Mouse (Mus musculus): ENCODE results near the gene Bcl11a.

Gene Bcl11a

DNA sequence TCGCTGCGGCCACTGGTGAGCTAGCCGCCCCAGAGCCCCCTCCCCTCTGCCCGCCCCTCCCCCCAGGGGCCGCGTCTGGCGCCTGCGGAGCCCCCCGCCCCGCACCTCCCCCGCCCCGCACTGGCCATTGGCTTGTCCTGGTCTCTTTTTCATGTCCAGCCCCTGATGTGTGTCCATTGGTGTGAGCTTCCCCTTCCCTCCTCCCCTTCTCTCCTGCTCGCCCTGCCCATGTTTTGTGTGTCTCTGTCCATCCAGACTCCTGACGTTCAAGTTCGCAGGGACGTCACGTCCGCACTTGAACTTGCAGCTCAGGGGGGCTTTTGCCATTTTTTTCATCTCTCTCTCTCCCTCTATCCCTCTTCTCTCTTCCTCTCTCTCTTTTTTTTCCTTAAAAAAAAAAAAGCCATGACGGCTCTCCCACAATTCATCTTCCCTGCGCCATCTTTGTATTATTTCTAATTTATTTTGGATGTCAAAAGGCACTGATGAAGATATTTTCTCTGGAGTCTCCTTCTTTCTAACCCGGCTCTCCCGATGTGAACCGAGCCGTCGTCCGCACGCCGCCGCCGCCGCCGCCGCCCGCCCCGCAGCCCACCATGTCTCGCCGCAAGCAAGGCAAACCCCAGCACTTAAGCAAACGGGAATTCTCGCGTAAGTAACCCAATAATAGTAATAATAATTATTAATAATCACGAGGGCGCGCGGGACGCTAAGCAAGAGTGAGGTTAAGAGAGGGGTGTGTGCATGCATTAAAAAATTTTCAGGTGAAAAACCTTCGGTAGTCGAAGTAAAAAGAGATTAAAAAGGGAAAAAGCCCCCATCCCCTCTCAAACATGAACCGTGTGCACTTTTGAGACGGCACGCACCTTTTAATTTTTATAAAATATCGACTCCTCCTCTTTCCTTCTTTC is at the start of gene Bcl11a:
Gene Bcl11a (plus strand): TSS at position 262 of the 911 bp plus-strand sequence.
- in situ Hi-C loops (cut with MboI; ENCODE audit: unreplicated experiment in 2 of 2), result loop anchor here in 1 of 2 experiments (25.0 kb wide), 1 partner anchor 309 kb away; no protein-coding TSS in a partner anchor

DNA sequence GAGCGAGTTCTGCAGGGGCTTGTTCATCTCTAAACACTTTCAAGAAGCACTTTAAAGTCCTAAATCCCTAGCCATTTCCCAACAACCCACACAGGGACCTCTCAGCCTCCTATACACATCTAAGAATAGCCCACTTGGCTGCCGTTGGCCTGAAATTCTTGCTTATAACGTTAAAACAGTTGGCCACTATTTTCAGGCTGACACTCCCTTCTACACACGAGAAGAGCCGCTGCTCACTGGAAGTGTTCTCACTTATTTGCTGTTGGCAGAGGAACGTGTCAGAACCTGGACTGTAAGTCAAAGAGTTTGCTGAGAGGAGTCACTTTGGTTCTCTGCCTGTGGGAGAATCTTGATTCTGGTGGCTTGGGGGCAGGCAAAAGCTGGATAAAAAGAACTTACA is 33.8 kb upstream of the Bcl11a start:
- in situ Hi-C loops (cut with MboI; ENCODE audit: unreplicated experiment in 2 of 2), result loop anchor here (10.0 kb wide), 1 partner anchor 1701 kb away; no protein-coding TSS in a partner anchor

DNA sequence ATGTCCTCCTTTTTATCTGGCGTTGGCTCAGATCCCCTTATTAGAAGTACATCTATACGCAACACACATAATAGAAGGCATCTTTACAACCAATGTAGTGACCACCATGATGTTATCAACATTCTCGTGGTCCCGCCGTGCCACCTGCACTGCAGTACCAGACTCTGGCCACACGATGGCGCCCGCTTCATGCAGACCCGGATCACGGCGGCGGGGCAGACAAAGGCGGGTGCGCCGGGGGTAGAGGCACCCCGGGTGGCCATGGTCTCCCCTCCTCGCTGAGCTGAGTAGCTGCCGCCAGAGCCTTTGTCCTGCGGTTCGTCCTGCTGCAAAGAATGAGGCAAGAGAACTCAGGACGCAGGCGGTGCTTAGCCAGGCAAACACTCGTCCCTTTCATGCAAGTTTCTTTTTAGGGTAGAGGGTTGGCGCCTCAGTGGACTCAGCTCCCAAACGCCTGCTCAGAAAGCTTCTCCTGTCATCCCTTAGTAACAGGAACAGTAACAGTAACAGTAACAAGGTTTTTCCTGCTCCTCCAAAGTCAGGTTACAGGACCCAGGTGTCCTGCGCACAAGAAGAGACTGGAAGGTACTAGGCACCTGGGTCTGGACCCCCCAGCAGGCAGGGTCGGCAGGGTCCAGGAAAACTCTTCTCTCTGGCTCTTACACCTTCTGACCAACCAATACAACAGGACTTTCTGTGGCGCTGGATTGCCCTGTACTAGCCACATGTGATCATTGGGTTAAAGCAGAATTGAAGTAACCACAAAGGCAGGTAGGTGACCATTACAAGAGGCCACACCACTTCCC is 28.4 kb upstream of the Bcl11a start:
- in situ Hi-C loops (cut with MboI; ENCODE audit: unreplicated experiment in 2 of 2), result loop anchor here (5.0 to 10.0 kb wide), 3 partner anchors 1253 to 1813 kb away; no protein-coding TSS in a partner anchor

DNA sequence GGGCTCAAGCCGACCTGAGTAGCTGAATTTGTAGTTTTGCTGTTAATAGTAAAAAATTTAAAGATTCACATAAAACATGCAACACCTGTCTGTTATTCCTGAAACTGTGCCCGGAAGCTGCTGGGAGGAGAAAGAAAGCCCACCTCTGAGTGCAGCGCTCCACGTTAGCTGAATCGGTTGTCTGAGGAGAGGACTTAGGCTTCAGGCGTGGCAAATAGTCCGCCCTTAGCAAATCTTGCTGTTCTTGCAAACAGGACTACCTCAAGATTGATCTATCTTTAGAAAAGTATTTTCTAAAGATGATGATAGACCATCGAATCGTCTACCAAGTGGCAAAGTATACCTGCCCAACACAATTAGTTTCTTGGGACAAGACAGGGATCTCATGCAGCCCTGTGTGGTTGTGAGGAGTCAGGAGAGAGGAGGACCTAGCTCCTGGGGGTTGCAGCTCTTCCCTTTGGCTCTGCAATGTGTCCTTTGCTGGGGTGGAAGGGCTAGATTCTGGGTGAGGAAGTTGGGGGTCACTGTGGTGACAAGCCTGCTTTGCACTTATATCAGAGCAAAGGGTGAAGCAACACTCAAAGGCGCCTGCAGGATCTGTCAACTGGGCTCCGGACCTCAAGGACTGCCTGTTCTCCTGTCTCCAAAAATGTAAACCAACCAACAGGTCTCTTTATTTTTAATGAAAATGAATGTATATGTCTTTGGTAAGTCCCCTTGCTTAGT is 27.7 kb upstream of the Bcl11a start:
- in situ Hi-C loops (cut with MboI; ENCODE audit: unreplicated experiment in 2 of 2), result loop anchor here in 1 of 2 experiments (5.0 kb wide), 1 partner anchor 1812 kb away; no protein-coding TSS in a partner anchor

DNA sequence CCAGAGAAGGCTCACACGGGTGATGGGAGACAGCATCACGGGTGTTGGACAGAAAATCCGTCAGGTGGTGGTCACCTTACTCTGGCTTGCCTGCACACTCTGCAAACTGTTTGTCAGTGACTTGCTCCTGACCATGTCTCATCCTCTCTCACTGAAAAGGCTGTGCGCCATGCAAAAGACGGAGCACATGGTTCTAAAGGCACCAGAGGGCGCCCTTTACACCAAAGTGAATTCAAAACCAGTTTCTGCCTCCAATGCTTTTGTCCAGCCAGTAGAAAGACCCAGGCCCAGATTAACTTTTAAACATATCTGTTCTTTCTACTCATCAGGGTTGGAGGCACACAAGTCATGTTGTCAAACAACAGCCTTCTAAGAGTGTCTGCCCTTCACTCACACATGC is 25.0 kb upstream of the Bcl11a start:
- in situ Hi-C loops (cut with MboI; ENCODE audit: unreplicated experiment in 2 of 2), result loop anchor here in 1 of 2 experiments (5.0 kb wide), 1 partner anchor 1809 kb away; no protein-coding TSS in a partner anchor

DNA sequence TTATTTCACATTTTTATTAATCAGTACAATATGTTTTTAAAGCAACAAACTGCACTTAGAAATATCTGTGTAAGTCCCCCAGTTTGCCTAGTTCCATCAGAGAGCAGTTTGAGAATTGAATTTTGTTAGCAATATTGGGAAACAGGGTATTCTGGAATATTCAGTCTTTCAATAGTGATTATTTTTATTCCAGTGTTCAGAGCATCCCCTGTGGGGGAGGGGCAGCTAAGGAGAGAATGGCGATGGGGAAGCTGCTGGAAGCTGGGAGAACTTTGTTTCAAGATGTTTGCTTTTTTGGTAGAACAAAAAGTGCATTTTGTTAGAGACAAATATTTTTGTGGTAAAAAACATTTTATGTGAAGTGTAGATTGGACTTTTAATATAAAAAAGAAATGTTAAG is 18.7 kb upstream of the Bcl11a start:
- in situ Hi-C loops (cut with MboI; ENCODE audit: unreplicated experiment in 2 of 2), result no loop called here

DNA sequence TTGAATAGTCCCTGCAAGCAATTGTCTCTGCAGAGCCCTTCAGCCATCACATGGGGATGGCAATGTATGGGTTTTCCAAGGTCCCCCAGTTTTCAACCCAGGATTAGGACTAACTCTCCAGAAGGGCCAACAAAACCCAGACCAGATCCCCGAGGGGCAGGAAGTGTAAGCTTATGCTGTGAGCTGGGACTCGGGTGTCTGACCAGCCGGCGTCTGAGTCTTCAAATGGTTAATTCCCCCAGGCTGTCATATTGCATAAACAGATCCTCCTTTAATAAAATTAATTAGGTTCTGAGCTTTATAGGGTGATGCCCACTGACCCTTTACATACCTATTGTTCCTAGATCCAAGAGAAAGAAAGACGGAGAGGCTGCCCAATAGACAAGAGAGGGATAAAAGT is 17.4 kb upstream of the Bcl11a start:
- in situ Hi-C loops (cut with MboI; ENCODE audit: unreplicated experiment in 2 of 2), result no loop called here

DNA sequence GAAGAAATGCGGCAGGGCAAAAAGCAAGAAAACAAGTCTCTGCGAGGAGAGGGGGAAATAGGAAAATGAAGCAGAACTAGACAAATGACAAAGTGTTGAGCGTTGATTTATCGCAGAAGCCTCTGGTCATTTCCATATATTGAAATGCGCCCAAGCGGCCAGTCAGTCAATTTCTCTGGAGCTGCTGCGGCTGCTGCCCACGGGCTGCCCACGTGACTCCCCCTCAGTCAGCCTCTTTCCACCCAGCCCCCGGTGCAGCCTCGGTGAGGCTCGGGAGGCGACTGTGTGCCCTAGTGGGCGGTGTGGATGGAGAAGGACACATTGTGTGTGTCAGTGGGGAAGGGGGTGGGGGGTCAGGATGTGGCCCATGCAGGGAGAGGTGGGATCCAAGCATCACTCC is 16.0 kb upstream of the Bcl11a start:
- in situ Hi-C loops (cut with MboI; ENCODE audit: unreplicated experiment in 2 of 2), result no loop called here

DNA sequence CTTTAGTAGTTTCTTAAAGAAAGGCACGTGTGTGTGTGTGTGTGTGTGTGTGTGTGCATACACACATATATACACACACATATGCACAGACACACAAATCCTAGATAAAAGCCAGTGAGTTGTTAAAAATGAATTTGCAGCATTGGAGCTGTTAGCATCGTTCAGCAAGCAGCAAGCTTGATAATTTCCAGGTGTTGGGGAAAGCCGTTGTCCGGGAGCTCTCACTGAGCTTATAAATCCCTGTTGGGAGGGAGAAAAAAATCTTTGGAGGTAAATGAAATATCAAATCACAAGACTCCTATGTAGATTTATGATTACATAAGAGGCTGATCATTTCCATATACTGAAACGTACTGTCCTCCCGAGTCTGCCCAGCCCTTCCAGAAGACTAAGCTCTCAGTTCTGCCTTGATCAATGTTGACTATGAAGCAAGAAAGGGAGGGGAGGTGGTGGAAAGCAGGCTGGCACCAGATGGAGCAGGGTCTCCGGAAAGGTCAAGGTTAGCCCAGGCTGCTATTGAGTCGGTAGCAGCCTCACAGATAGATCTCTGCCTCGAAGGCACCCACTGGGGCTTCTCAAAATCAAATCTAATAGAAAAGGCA is 15.3 kb upstream of the Bcl11a start:
- in situ Hi-C loops (cut with MboI; ENCODE audit: unreplicated experiment in 2 of 2), result no loop called here

DNA sequence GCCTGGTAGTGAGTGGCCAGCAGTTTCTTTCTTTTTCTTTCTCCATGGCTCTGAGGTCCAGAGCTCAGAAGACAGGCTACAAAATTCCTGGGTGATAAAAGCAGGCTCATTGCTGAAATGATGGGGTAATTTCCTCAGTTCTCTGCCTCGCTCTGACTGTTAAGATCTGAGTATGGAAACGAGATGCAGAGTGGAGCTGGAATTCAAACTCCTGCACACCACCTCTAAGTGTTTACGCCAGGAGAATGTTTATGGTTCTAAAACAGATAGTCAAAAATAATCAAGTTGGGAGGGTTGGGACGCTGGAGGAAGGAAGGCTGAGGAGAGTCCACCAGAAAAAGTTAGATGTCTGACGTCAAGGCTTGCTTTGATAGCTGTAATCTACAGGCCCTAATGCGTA is 13.6 kb upstream of the Bcl11a start:
- in situ Hi-C loops (cut with MboI; ENCODE audit: unreplicated experiment in 2 of 2), result no loop called here

DNA sequence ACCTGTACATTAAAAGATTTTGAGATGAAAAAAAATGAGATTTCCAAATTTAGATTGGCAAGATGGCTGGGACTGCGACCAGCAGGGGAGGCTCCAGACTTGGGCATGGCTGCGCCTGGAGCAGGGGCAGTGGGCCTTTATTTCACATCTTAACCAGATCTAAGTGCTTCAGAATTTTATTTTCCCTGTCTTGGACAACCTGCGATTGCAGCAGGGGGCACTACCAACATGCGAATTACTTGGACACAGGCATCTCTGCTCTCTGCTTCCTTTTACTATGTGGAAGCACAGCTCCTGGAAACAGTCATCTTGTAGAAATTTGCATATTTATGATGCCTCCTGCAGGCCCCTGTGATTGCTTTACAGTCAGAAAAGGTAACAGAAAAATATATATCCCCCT is 12.5 kb upstream of the Bcl11a start:
- in situ Hi-C loops (cut with MboI; ENCODE audit: unreplicated experiment in 2 of 2), result loop anchor here in 1 of 2 experiments (5.0 kb wide), 2 partner anchors 1242 to 1797 kb away; no protein-coding TSS in a partner anchor

DNA sequence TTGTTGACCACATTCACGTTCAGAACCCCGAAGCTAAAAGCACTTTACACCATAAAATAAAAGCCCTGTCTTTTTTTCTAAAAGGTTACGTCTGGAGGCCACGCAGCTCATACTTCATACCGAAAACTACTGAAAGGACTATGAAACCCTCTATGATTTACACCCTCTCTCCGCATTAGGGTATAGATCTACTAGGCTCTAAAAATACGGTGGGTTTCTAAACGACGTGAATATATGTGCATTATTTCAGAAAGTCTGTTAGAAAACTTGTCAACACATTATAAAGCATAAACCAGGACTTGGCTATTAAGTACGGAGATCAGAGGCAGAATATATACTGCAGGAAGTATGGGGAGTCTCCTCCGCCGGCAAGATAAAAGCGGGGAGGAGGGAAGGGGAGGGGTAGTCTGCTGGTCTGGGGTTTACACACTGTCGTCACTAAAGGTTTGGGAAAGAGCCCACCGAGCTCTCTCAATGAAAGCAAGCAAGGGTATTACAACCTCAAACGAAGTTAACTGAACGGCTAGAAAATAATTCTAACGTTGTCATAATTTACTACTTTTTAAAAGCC is 3.8 kb upstream of the Bcl11a start:
- in situ Hi-C loops (cut with MboI; ENCODE audit: unreplicated experiment in 2 of 2), result no loop called here

DNA sequence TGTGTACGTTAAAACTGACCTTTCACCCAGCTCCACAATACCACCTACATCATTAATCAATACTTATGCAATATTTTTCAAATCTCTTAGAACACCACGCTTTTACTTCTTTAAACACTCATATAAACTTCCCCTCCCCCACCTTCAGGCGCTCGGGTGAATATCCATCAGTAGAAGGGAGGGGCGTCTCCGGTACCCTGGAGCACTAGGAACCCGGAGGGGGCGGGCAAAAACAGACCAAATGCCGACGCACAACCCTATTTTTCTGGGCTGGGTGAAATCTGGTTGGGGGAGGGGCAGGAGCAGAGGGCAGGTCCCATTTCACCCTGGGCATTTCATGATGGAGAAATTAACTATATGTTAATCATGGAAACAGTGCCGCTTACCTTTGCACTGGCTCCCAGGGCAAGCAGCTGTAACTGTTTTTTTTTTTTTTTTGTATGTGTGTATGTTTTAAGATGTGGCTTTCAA is 3.2 kb upstream of the Bcl11a start, which contains the start of gene A830031A19Rik:
Gene A830031A19Rik (minus strand): TSS at position 421 of the 471 bp plus-strand sequence.
- in situ Hi-C loops (cut with MboI; ENCODE audit: unreplicated experiment in 2 of 2), result loop anchor here in 1 of 2 experiments (25.0 kb wide), 1 partner anchor 313 kb away; no protein-coding TSS in a partner anchor

DNA sequence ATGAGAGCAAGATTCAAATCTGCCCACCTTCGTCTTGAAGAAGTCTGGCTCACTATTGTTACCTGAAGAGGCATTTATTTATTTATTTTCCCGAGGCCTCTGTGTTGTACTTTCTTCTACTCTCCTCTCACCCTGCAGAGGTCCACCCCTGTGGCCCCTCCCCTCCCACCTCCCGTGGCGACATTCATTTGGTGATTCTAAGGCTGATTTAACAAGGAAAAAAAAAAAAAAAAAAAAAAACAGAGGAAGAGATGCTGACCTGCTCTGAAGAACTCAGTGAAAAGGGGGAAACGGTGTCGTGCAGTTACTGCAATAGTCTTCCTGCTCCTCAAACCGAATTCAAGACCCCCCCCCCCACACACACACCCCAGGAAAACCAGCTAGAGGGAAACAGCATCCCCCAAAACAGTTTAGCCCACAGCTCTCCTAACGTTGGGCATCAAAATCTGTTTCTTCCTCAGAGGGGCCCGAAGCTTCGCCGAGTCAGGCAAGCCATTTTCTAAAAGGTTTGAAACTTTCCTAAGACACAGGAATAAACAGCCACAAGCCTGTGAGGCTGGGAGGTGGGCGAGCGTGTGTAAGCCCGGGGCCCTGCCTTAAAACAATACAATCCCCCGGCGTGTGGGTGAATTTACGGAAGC is 2.2 kb upstream of the Bcl11a start:
- in situ Hi-C loops (cut with MboI; ENCODE audit: unreplicated experiment in 2 of 2), result loop anchor here in 1 of 2 experiments (25.0 kb wide), 1 partner anchor 312 kb away; no protein-coding TSS in a partner anchor

DNA sequence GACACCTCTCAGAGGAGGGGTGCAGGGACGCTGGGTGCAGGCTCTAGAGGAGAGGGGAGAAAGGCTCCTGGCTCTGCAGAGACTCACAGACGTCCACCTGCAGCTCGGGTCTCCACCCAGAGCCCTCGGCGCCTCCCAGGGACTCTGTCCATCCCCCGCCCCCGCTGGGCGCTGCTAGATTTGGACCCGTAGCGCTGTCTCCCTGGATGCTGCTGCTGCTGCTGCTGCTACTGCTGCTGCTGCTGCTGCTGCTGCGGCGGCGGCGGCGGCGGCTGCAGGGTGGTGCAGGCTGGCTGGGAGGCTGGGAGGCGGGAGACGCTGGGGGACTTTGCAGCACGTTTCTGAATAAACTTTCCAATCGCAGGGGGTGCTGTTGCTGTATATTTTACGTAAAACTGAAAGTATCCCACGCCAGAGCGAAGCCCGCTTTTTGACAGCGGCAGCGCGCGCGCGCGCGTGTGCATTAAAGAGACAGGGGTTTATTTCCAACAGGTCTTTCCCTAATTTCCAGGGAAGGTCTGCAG is 1.7 kb upstream of the Bcl11a start:
- in situ Hi-C loops (cut with MboI; ENCODE audit: unreplicated experiment in 2 of 2), result loop anchor here in 1 of 2 experiments (25.0 kb wide), 1 partner anchor 311 kb away; no protein-coding TSS in a partner anchor

DNA sequence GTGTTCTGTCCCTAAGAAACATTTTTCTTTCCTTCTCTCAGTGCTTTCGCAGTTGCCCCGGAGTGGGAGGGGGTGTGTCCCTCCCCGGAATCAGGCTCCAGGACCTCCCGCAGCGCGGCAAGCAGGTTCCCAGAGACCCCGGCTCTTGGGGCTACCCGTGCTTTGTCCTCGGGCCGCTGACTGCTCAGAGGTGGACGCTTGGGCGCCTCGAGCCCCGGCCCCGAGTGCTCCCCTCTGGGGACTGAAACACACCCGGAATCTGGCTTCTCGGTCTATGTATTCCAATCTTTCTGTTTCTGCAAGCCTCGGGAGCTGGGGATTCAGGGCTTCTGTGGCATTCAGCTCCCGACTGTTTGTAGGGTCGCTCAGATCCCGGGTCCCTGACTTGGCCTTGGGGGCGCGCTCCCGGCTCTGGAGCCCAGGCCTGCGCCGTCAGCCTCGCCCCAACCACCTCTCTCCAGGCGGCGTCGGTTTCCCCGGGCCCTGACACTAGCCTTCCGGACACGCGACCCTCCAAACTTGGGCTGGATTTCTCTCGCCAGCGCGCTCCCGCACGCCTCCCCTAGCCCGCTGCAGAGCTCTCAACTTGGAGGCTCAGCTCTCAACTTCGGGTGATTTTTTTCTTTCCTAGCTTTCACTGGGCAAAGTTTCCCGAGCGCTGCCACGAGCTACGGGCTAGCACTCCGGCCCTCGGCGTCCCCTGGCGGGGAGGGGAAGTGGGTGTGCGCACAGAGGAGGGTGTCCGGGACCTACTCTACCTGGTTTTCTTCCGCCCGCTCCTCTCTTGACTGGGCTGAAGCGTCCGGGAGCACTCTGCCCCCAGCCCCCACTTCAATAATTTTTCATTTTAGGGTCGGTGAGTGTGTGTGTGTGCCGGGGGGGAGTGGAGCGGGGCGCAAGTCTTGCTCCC is 780 bp upstream of the Bcl11a start:
- in situ Hi-C loops (cut with MboI; ENCODE audit: unreplicated experiment in 2 of 2), result loop anchor here in 1 of 2 experiments (25.0 kb wide), 1 partner anchor 310 kb away; no protein-coding TSS in a partner anchor

DNA sequence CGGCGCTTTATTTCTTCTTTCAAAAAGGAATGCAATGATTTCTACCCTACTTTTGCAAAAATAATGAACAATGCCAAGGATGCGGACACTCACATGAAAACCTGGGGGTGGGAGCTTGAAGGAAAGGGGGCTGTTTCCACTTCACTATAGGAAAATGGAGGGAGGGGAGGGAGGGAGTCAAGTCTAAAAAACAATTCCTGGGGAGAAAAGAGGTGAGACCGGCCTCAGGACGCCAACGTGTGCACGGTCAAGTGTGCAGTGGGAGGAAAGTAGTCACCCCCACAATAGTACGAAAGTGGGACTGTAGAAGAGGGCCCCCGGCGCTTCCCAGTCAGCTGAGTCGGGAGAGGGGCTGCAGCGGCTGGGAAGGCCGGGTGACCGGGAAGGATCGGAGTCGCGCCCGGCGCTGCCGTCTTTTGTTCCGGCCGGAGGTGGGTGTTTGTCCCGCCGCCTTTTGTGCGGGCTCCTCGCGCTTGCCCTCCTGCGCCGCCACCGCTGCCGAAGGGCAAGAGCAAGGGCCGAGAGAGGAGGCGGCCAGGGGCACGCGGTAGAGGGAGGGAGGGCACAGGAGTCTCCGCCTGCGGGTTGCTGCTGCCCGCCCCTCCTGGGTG is 955 bp downstream of the Bcl11a start:
- in situ Hi-C loops (cut with MboI; ENCODE audit: unreplicated experiment in 2 of 2), result loop anchor here in 1 of 2 experiments (25.0 kb wide), 1 partner anchor 308 kb away; no protein-coding TSS in a partner anchor

All from v-Abl transformed pro-B cells (cell line).